Mouse (Mus musculus) embryonic facial prominence, embryonic 11.5 days (tissue): ENCODE data around the gene Tomm6. TPM values are rescaled to one million over a fixed set of nuclear protein-coding genes. Genes with fewer than 3 reads are reported as not detected.
A peak's percentile ranks its signal among the peaks of the same experiment; 100 is the strongest.

ENCODE experiments used
- ATAC-seq: fragments of 200-750 bp; cut with Nextera tagmentation; replicated peaks from 2 replicates; pipeline ENCODE4 v1.8.0; 2017; ENCODE audit warnings: low read depth; ENCODE audit not compliant: insufficient number of reproducible peaks, low FRiP score, low TSS enrichment
- DNase-seq: peaks from one replicate; pipeline ENCODE4 v3.0.0-alpha.2; 2015; ENCODE audit warnings: low spot score
- H3K27ac ChIP-seq: fragments of 300-500 bp; sonication (generic); replicated peaks from 2 replicates; pipeline ENCODE4 v1.5.1; 2014; ENCODE audit warnings: mild to moderate bottlenecking, low read depth, low read length, control low read depth
- H3K27me3 ChIP-seq: fragments of 300-500 bp; sonication (generic); 2 replicates; pipeline ENCODE4 v1.6.1; 2014; ENCODE audit warnings: mild to moderate bottlenecking, low read length, moderate library complexity, mixed read lengths; ENCODE audit not compliant: control insufficient read depth, insufficient read depth
- H3K36me3 ChIP-seq: fragments of 300-500 bp; sonication (generic); replicated peaks from 2 replicates; pipeline ENCODE4 v1.6.1; 2014; ENCODE audit warnings: low read depth, mild to moderate bottlenecking, low read length, moderate library complexity, mixed read lengths; ENCODE audit not compliant: control insufficient read depth, insufficient read depth
- H3K4me1 ChIP-seq: fragments of 300-500 bp; sonication (generic); 2 replicates; pipeline ENCODE4 v1.6.1; 2014; ENCODE audit warnings: low read length, mixed read lengths; ENCODE audit not compliant: control insufficient read depth, insufficient read depth
- H3K4me2 ChIP-seq: fragments of 300-500 bp; sonication (generic); 2 replicates; pipeline ENCODE4 v1.6.1; 2014; ENCODE audit warnings: low read depth, mild to moderate bottlenecking, control low read depth, low read length, moderate library complexity
- H3K4me3 ChIP-seq: fragments of 300-500 bp; sonication (generic); 2 replicates; pipeline ENCODE4 v1.5.1; 2014; ENCODE audit warnings: low read depth, low read length, control low read depth
- H3K9ac ChIP-seq: fragments of 300-500 bp; sonication (generic); replicated peaks from 2 replicates; pipeline ENCODE4 v1.6.1; 2014; ENCODE audit warnings: mild to moderate bottlenecking, control low read depth, low read length
- H3K9me3 ChIP-seq: fragments of 300-500 bp; sonication (generic); replicated peaks from 2 replicates; pipeline ENCODE4 v1.6.1; 2016; ENCODE audit warnings: mild to moderate bottlenecking, low read length, inconsistent platforms, mixed read lengths; ENCODE audit not compliant: control insufficient read depth
- WGBS: fragments of 180-500 bp; shearing (Covaris S2); extraction: QIAGEN DNeasy Blood & Tissue Kit; methylation state at CpG from one replicate; pipeline ENCODE4 v1.1.7; 2014; 5-methylcytosine and 5-hydroxymethylcytosine counted together
- polyA plus RNA-seq: library from polyadenylated mRNA; unstranded; fragments of >200 nt; fragmentation: Nextera tagmentation; extraction: Ambion mirVana; gene quantifications from 2 replicates; pipeline ENCODE4 v1.2.1, GENCODE M21; 2014

The Tomm6 gene
- polyA plus RNA-seq, 1 experiment from 2014 or later: 394 TPM

- Histone ChIP-seq H3K36me3 (no peaks in the 10 kb centered on the region), H3K4me3 (peak overlapping the region; percentile 77), H3K4me2 (peak overlapping the region; percentile 77), H3K9ac (peak overlapping the region; percentile 35), H3K27me3 (no peaks in the 10 kb centered on the region), H3K4me1 (peaks cover 3% of the 10 kb centered on the region; the same call in 1 of the 2 replicates), H3K27ac (no peak overlapping the region), H3K9me3 (no peaks in the 10 kb centered on the region)
- WGBS: 37% methylated on average over 13 of the region's 13 CpGs
- no peak for ATAC-seq
- no peak for DNase-seq
Observed at GRCm38 (mm10) chr17:47693671-47694441, 5.7 kb upstream of the Tomm6 start.

GRCm38 (mm10) chr17:47691650-47692049 lies 3.5 kb upstream of the Tomm6 start:
- no peak overlapping the region for H3K4me3 ChIP-seq
- DNase-seq (no peak), ATAC-seq (no peak)
- no peak overlapping the region for H3K4me2 ChIP-seq
- WGBS: 96% methylated on average over 3 of the region's 3 CpGs
- no peak overlapping the region for H3K9ac ChIP-seq
- H3K36me3 ChIP-seq: no peaks in the 10 kb centered on the region
- no peaks in the 10 kb centered on the region for H3K9me3 ChIP-seq
- no peaks in the 10 kb centered on the region for H3K27me3 ChIP-seq
- no peak overlapping the region for H3K27ac ChIP-seq
- H3K4me1 ChIP-seq: peaks cover 3% of the 10 kb centered on the region; the same call in 1 of the 2 replicates

GRCm38 (mm10) chr17:47689894-47690293 lies 1.7 kb upstream of the Tomm6 start:
- Histone ChIP-seq H3K9ac (no peak overlapping the region), H3K36me3 (no peaks in the 10 kb centered on the region), H3K9me3 (no peaks in the 10 kb centered on the region), H3K4me1 (no peaks in the 10 kb centered on the region; the same call in 1 of the 2 replicates), H3K27ac (no peak overlapping the region), H3K27me3 (no peaks in the 10 kb centered on the region), H3K4me3 (no peak overlapping the region), H3K4me2 (no peak overlapping the region)
- 83% methylated on average over 6 of the region's 8 CpGs for WGBS
- ATAC-seq (no peak), DNase-seq (no peak)

DNA sequence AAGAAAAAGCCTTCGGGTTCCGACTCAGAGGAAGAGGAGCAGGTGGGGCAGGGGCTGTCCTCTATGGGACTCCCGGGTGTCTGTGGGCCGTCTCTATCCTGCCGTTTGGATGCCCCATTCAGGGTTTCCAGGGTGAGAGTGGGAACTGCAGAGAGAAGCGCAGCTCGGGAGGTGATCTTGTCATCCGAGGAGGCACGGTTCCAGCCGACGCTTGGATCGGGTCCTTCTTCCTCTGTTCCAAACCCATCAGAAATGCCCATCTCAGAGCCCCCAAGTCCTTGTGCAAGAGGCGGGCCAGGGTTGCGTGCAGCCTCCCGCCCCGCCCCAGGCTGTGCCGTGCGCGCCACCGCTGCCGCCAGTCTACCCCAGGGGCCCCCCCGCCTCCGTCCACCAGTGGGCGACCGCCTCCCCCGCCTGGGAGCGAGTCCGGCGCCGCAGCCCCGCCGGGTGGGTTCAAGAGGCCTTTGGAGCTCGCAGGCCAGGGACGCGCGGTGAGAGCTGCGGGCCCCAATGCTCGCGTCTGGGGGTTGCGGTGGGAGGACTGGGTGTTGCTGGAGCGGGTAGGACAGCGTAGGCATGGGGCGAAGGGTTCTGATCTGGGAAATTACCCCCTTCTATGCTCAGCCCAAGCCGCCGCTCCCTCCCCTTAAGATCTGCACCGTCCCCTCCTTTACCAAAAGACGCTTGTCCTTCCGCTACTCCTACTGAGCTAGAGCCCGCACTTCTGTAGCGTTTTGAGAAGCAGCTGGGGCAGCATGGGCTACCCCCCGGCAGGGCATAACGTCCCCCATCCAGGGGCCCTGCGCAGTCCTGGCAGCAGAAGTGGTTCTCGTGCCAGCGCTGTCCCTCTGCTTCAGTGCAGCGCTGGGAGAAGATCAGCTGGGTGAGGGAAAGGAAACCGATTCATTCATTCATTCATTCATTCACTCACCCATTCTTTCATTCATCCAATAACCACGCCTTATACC lies 706 bp upstream of the Tomm6 start, which contains the start of gene Frs3:
Gene Frs3 (plus strand): TSS at position 423 of the 968 bp plus-strand sequence.
- Histone ChIP-seq H3K9ac (peak within 1 kb of the TSS; percentile 84), H3K4me1 (no peaks in the 10 kb centered on the region; the same call in 1 of the 2 replicates), H3K27ac (peak within 1 kb of the TSS; percentile 22; the same call in 1 of the 2 replicates), H3K4me2 (peak within 1 kb of the TSS; percentile 97), H3K27me3 (no peaks in the 10 kb centered on the region), H3K36me3 (no peaks in the 10 kb centered on the region), H3K4me3 (peak within 1 kb of the TSS; percentile 88), H3K9me3 (no peaks in the 10 kb centered on the region)
- ATAC-seq (peak; percentile 56), DNase-seq (peak; percentile 76)
- 1% methylated on average over 55 of the region's 58 CpGs for WGBS

DNA sequence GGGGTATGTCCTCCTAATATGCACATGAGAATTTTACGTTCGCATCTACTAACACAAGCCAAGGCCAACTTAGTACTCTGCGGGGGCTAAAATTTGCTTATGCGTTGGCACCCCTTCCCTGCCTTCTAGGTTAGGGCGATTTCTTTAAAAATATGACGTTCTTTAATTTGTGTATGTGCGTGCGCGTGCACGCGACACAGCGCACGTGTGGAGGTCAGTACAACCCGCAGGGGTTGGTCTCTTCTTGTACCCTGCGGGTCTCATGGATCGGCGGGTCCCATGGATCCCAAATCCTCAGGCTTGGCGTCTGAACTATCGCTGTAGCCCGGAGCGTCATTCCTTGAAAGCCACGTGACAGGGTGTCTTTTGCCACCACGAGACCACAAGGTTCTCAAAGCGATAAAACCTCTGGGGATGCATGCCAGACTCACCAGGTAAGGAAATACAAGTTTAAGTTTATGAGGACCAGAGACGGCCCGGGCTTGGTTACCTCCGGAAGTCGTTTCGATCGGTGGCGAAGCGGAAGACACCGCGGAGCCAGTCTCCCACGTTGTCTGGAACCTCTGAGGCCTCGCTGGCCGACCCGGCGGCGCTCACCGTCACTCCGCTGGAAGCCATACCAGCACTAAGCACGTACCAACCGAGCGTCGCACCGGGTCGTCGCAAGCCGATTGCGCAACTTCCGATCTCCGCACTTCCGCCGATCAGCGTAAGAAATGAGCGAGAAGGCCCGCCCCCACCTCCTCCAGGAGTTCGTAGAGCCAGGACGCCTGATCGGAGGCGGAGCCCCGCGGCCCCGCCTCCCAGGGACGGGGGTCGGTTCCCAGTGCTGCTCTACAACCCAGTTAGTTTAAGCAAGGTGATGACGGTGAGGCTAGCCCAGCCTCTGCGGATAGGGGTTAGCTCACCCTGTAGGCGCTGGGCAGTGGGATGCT lies 510 bp downstream of the Tomm6 start:
- H3K4me3 ChIP-seq: peak overlapping the region; percentile 88
- no peaks in the 10 kb centered on the region; the same call in 1 of the 2 replicates for H3K4me1 ChIP-seq
- H3K9ac ChIP-seq: peak overlapping the region; percentile 84
- H3K9me3 ChIP-seq: no peaks in the 10 kb centered on the region
- no peaks in the 10 kb centered on the region; the same call in 1 of the 2 replicates for H3K36me3 ChIP-seq
- DNase-seq: peak; percentile 99
- peak; percentile 89 for ATAC-seq
- under 1% methylated on average over 70 of the region's 70 CpGs for WGBS
- no peaks in the 10 kb centered on the region for H3K27me3 ChIP-seq
- H3K27ac ChIP-seq: 0 out of 2 replicates have a peak overlapping the region, but pooled peaks have one; percentile 22
- H3K4me2 ChIP-seq: peak overlapping the region; percentile 97

- ATAC-seq (no peak), DNase-seq (no peak)
- Histone ChIP-seq H3K36me3 (no peaks in the 10 kb centered on the region; the same call in 1 of the 2 replicates), H3K4me1 (no peaks in the 10 kb centered on the region), H3K9me3 (no peaks in the 10 kb centered on the region), H3K27me3 (no peaks in the 10 kb centered on the region), H3K9ac (no peak overlapping the region), H3K4me3 (no peak overlapping the region), H3K27ac (no peak overlapping the region), H3K4me2 (no peak overlapping the region)
- 93% methylated on average over 4 of the region's 4 CpGs for WGBS
Observed at GRCm38 (mm10) chr17:47682836-47683235, 5.3 kb downstream of the Tomm6 start.

DNA sequence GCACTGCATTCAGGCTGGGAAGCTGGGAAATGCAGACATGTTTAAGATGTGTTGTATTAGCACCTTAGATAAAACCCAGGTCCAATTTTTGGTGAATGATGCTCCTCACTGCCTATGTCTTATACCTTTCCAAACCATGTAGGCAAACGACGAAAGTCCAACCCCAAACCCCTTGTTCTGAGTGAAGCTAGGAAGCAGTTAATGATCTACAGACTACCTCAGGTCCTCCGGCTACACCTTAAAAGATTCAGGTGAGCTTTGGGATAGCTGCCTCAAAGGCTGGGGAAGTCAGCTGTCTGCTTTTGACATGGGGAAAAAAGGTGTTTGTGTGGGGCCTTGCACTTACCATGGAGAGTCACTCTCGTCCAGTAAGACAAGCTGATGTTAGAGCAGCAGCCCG lies 9.5 kb downstream of the Tomm6 start:
- Histone ChIP-seq H3K9ac (no peak overlapping the region), H3K4me2 (no peak overlapping the region), H3K4me1 (no peaks in the 10 kb centered on the region; the same call in 1 of the 2 replicates), H3K4me3 (no peak overlapping the region), H3K27me3 (no peaks in the 10 kb centered on the region), H3K36me3 (no peaks in the 10 kb centered on the region; the same call in 1 of the 2 replicates), H3K9me3 (no peaks in the 10 kb centered on the region), H3K27ac (no peak overlapping the region)
- WGBS: 84% methylated on average over 5 of the region's 5 CpGs
- ATAC-seq (no peak), DNase-seq (no peak)
